Mouse (Mus musculus) stomach, postnatal 0 days (tissue): ENCODE results near the gene Six5. TPM values are rescaled to one million over a fixed set of nuclear protein-coding genes. Genes with fewer than 3 reads are reported as not detected.

Experiments
- ATAC-seq: fragments of 200-750 bp; cut with Nextera tagmentation; 2 replicates; pipeline ENCODE4 v1.8.0; 2017; ENCODE audit not compliant: low FRiP score, low TSS enrichment
- DNase-seq: peaks from one replicate; pipeline ENCODE4 v3.0.0-alpha.2; 2016; ENCODE audit warnings: low spot score
- H3K27ac ChIP-seq: fragments of 300-500 bp; sonication (generic); replicated peaks from 2 replicates; pipeline ENCODE4 v1.5.1; 2014; ENCODE audit warnings: mild to moderate bottlenecking, control low read depth
- H3K27me3 ChIP-seq: fragments of 300-500 bp; sonication (generic); 2 replicates; pipeline ENCODE4 v1.6.1; 2014; ENCODE audit warnings: low read length; ENCODE audit not compliant: control insufficient read depth, insufficient read depth
- H3K36me3 ChIP-seq: fragments of 300-500 bp; sonication (generic); 2 replicates; pipeline ENCODE4 v1.6.1; 2014; ENCODE audit warnings: low read length, mixed read lengths; ENCODE audit not compliant: control insufficient read depth, insufficient read depth
- H3K4me1 ChIP-seq: fragments of 300-500 bp; sonication (generic); replicated peaks from 2 replicates; pipeline ENCODE4 v1.6.1; 2014; ENCODE audit warnings: antibody characterized with exemption; ENCODE audit not compliant: control insufficient read depth, insufficient read depth
- H3K4me2 ChIP-seq: fragments of 300-500 bp; sonication (generic); replicated peaks from 2 replicates; pipeline ENCODE4 v1.6.1; 2014; ENCODE audit warnings: low read depth, mild to moderate bottlenecking, control low read depth, moderate library complexity
- H3K4me3 ChIP-seq: fragments of 300-500 bp; sonication (generic); 2 replicates; pipeline ENCODE4 v1.5.1; 2014; ENCODE audit warnings: low read depth, low read length, control low read depth
- H3K9ac ChIP-seq: fragments of 300-500 bp; sonication (generic); 2 replicates; pipeline ENCODE4 v1.6.1; 2014; ENCODE audit warnings: mild to moderate bottlenecking, low read length, control low read depth, mixed read lengths
- H3K9me3 ChIP-seq: fragments of 300-500 bp; sonication (generic); 2 replicates; pipeline ENCODE4 v1.6.1; 2016; ENCODE audit warnings: low read length; ENCODE audit not compliant: control insufficient read depth
- CTCF ChIP-seq: IDR thresholded peaks from 2 replicates; pipeline ENCODE4 v1.5.1; 2016; ENCODE audit warnings: antibody characterized with exemption, low read depth, mild to moderate bottlenecking, moderate library complexity
- EP300 ChIP-seq: optimal IDR thresholded peaks from 2 replicates; pipeline ENCODE3; 2016; ENCODE audit warnings: antibody characterized with exemption
- WGBS: fragments of 180-500 bp; shearing (Covaris S2); extraction: QIAGEN DNeasy Blood & Tissue Kit; methylation state at CpG from one replicate; pipeline ENCODE4 v1.1.7; 2014; 5-methylcytosine and 5-hydroxymethylcytosine counted together
- microRNA-seq: library from miRNA; unstranded; fragments of <30 nt; microRNA quantifications from one replicate; pipeline ENCODE4, GENCODE M21; 2016
- polyA plus RNA-seq: library from polyadenylated mRNA; unstranded; fragments of >200 nt; fragmentation: Nextera tagmentation; extraction: Ambion mirVana; gene quantifications from 2 replicates; pipeline ENCODE4 v1.2.1, GENCODE M21; 2015

Six5 gene
- polyA plus RNA-seq, 1 experiment from 2014 or later: 6.1 TPM

DNA sequence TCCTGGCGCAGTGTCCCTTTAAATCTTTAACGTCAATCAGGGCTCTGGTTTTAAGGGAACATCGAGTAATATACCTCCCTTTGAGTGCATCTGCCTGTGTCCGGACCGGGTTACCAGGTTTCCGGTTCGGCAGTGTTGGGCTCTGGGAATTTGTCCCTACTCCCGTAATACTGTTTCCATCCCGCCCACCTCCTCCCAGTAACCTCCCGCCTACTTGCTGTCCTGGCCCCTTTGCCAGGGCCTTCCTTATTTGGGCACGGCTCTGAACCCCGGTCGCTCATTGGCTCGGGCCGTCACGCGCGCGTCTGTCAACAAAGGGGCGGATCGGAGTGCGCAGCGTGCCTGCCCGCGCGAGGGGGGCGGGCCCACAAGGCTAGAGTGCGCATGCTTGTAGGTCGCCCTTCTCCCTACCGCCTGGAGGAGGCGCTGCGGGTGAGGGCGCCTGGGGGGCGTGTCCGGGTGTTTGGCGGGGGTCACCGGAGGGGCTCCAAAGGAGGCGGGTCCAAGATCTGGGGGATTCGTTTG, 37.0 kb downstream of the Six5 start:
- TF ChIP-seq CTCF (peak; percentile 91), EP300 (no peak)
- under 1% methylated on average over 36 of the region's 39 CpGs for WGBS
- H3K9ac ChIP-seq: peak overlapping the region; percentile 52

DNA sequence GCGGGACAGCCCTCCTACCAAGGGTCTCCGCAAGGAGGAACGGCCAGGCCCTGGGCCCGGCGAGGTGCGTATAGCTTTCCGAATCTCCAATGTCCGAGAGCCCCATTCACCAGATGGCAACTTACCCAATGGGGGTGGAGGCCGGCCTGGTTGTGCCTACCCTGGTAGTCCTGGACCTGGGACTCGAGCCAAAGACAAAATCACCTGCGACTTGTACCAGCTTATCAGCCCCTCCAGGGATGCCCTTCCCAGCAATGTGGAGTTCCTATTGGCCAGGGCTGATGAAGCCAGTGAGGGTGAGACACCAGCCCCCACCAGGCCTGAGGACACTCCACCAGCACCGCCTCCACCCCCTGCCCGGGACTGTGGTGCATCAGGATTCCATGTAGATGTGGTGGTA, 41.8 kb downstream of the Six5 start:
- ATAC-seq (no peak), DNase-seq (no peak)
- H3K27me3 ChIP-seq: no peaks in the 10 kb centered on the region
- TF ChIP-seq EP300 (no peak), CTCF (no peak)
- 0 out of 2 replicates have a peak, but pooled peaks cover 2% of the 10 kb centered on the region for H3K4me1 ChIP-seq
- no peak overlapping the region for H3K27ac ChIP-seq
- no peaks in the 10 kb centered on the region for H3K9me3 ChIP-seq
- H3K36me3 ChIP-seq: peaks cover 22% of the 10 kb centered on the region
- no peak overlapping the region for H3K9ac ChIP-seq
- no peak overlapping the region for H3K4me2 ChIP-seq
- WGBS: 94% methylated on average over 13 of the region's 13 CpGs
- no peak overlapping the region for H3K4me3 ChIP-seq

More for the DNA sequence above, 37.0 kb downstream of the Six5 start:
- H3K4me3 ChIP-seq: peak overlapping the region; percentile 42
- H3K9me3 ChIP-seq: no peaks in the 10 kb centered on the region
- peaks cover 4% of the 10 kb centered on the region for H3K36me3 ChIP-seq
- H3K27me3 ChIP-seq: no peaks in the 10 kb centered on the region
- peak overlapping the region; percentile 69 for H3K4me2 ChIP-seq
- DNase-seq (peak; percentile 99), ATAC-seq (peak; percentile 99)
- H3K27ac ChIP-seq: peak overlapping the region; percentile 71
- 0 out of 2 replicates have a peak, but pooled peaks cover 2% of the 10 kb centered on the region for H3K4me1 ChIP-seq

DNA sequence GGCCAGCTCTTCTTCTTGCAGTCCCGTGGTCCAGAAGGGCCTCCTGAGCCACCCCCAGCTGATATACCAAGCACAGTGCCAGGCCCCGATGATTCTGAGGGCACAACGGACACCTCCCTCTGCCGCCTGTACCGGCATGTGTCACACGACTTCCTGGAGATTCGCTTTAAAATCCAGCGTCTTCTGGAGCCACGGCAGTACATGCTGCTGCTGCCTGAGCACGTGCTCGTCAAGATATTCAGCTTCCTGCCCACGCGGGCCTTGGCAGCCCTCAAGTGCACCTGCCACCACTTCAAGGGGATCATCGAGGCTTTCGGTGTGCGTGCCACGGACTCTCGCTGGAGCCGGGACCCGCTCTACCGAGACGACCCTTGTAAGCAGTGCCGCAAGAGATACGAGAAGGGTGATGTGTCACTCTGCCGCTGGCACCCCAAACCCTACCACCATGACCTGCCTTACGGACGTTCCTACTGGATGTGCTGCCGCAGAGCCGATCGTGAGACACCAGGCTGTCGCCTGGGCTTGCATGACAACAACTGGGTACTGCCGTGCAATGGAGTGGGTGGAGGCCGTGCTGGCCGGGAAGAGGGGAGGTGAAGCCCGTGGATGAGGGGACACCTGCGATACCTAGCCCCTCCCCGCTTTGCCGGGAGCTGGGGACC, 42.4 kb downstream of the Six5 start:
- TF ChIP-seq CTCF (no peak), EP300 (no peak)
- no peak overlapping the region for H3K9ac ChIP-seq
- H3K27ac ChIP-seq: no peak overlapping the region
- ATAC-seq (no peak), DNase-seq (no peak)
- peaks cover 22% of the 10 kb centered on the region for H3K36me3 ChIP-seq
- H3K4me3 ChIP-seq: no peak overlapping the region
- H3K27me3 ChIP-seq: no peaks in the 10 kb centered on the region
- no peak overlapping the region for H3K4me2 ChIP-seq
- no peaks in the 10 kb centered on the region for H3K9me3 ChIP-seq
- 88% methylated on average over 38 of the region's 38 CpGs for WGBS
- H3K4me1 ChIP-seq: 0 out of 2 replicates have a peak, but pooled peaks cover 2% of the 10 kb centered on the region

DNA sequence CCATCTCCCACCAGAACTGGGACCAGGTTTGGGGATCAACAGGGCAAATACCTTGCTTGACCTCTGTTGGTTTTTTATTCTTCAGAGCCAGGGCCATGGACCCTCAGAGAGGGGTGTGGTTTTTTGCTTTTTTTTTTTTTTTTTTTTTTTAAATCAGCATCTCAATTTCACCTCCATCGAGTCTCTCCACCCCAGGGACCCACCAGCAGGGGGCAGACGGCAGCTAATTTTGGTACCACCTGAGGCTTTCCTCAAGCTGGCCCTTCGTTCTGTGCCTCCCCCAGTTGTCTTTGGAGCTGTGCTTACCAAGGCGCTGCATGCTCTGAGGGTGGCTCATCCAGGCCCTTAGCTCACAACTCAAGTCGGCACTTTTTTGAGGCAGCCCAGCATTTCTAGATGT, 43.0 kb downstream of the Six5 start:
- H3K27me3 ChIP-seq: no peaks in the 10 kb centered on the region
- H3K4me2 ChIP-seq: no peak overlapping the region
- no peak for ATAC-seq
- H3K27ac ChIP-seq: no peak overlapping the region
- WGBS: 33% methylated on average over 5 of the region's 5 CpGs
- no peaks in the 10 kb centered on the region for H3K4me1 ChIP-seq
- H3K4me3 ChIP-seq: no peak overlapping the region
- DNase-seq: peak; percentile 72
- H3K36me3 ChIP-seq: peaks cover 22% of the 10 kb centered on the region
- no peak overlapping the region for H3K9ac ChIP-seq
- TF ChIP-seq CTCF (peak; percentile 69), EP300 (no peak)
- H3K9me3 ChIP-seq: no peaks in the 10 kb centered on the region

DNA sequence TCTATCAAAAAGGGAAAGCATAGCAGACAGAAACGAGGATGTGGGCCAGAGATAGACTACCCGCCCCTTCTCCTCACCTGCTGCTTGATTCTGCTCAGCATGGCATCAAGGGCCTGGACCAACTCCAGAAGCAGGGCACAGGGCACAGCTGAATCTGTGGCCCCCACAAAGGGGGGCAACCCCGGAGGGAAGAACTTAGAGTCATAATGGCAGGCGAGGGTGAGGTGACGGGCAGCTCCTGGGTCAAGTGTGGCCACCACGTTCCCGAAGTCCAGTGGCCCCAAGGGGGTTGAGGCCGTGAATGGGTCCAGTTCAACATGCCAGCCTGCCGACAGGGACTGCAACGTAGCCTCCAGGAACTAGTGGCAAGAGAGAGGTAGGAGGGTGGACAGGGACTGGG, 52.4 kb downstream of the Six5 start:
- Histone ChIP-seq H3K27me3 (no peaks in the 10 kb centered on the region), H3K4me2 (no peak overlapping the region), H3K9ac (no peak overlapping the region), H3K36me3 (no peaks in the 10 kb centered on the region), H3K9me3 (no peaks in the 10 kb centered on the region), H3K4me1 (peaks cover 2% of the 10 kb centered on the region; the same call in 1 of the 2 replicates), H3K27ac (no peak overlapping the region), H3K4me3 (no peak overlapping the region)
- no peak for TF ChIP-seq EP300
- TF ChIP-seq CTCF: no peak
- no peak for ATAC-seq
- WGBS: 93% methylated on average over 10 of the region's 10 CpGs
- no peak for DNase-seq

DNA sequence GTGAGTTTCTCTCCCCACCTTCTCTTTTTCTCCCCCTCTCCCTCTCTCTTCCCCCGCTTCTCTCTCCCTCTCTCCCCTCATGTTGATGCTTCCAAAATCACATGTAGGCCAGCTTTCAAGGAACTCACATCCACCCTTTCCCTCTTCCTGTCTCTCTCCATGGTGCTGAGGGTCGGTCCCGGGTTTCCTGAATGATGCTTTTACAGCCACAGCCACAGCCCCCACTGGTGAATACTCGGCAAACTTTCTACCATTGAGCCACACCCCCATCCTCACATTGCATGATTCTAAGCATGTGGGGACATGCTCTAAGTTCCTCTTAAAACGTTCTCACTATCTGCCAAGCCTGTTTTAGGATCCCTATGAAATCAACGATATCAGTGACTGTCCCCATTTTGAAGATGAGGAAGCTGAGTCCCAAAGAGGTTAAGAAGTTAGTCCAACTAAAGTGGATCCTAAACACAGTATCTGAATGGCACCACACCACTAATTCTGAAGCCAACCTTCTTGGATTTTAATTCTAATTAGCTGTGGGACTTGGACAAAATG, 53.2 kb downstream of the Six5 start:
- DNase-seq: no peak
- Histone ChIP-seq H3K9ac (no peak overlapping the region), H3K4me1 (peaks cover 2% of the 10 kb centered on the region; the same call in 1 of the 2 replicates), H3K4me2 (peak overlapping the region; percentile 79; the same call in 1 of the 2 replicates), H3K27me3 (no peaks in the 10 kb centered on the region), H3K4me3 (no peak overlapping the region), H3K27ac (no peak overlapping the region), H3K36me3 (no peaks in the 10 kb centered on the region), H3K9me3 (no peaks in the 10 kb centered on the region)
- 38% methylated on average over 6 of the region's 6 CpGs for WGBS
- TF ChIP-seq EP300: no peak
- ATAC-seq: no peak

Small RNA genes lying within 50 kb of the gene (microRNA-seq; reads per million reads assigned to microRNA genes)
- gene Mir3100: not detected

Other genes with a start within 250 kb of the Six5 start
- gene Pglyrp1, start 223.3 kb upstream of the Six5 start, polyA plus RNA-seq: 103 and 110 TPM in 2 replicates
- gene Ccdc61, start 184.2 kb upstream of the Six5 start, polyA plus RNA-seq: 15.4 and 19.1 TPM in 2 replicates
- gene Nova2, start 168.7 kb upstream of the Six5 start, polyA plus RNA-seq: 0.18 and 0.22 TPM in 2 replicates
- not detected in 2 replicates for gene Nanos2, start 107.2 kb upstream of the Six5 start, polyA plus RNA-seq
- 1.3 and 1.4 TPM in 2 replicates for gene Mypop, start 103.3 kb upstream of the Six5 start, polyA plus RNA-seq
- gene Irf2bp1, start 90.5 kb upstream of the Six5 start, polyA plus RNA-seq: 9.8 and 12.0 TPM in 2 replicates
- 39.2 and 46.0 TPM in 2 replicates for gene Foxa3, start 71.1 kb upstream of the Six5 start, polyA plus RNA-seq
- 9.1 and 9.6 TPM in 2 replicates for gene Sympk, start 70.2 kb upstream of the Six5 start, polyA plus RNA-seq
- gene Rsph6a, start 39.9 kb upstream of the Six5 start, polyA plus RNA-seq: not detected in 2 replicates
- 4.5 and 7.0 TPM in 2 replicates for gene Dmwd, start 18.4 kb upstream of the Six5 start, polyA plus RNA-seq
- gene Dmpk, start 10.7 kb upstream of the Six5 start, polyA plus RNA-seq: 91.3 and 103 TPM in 2 replicates
- gene Gm4969, start 23.8 kb downstream of the Six5 start, polyA plus RNA-seq: 0.72 and 0.76 TPM in 2 replicates
- gene Fbxo46, start 25.3 kb downstream of the Six5 start, polyA plus RNA-seq: 6.5 and 6.7 TPM in 2 replicates
- gene Qpctl, start 54.7 kb downstream of the Six5 start, polyA plus RNA-seq: 11.3 and 11.8 TPM in 2 replicates
- 96.9 and 103 TPM in 2 replicates for gene Snrpd2, start 55.1 kb downstream of the Six5 start, polyA plus RNA-seq
- gene Gipr, start 71.5 kb downstream of the Six5 start, polyA plus RNA-seq: 0.22 and 0.27 TPM in 2 replicates
- gene Eml2, start 81.8 kb downstream of the Six5 start, polyA plus RNA-seq: 8.4 and 8.8 TPM in 2 replicates
- 0.85 and 1.3 TPM in 2 replicates for gene Gpr4, start 117.9 kb downstream of the Six5 start, polyA plus RNA-seq
- gene Opa3, start 133.7 kb downstream of the Six5 start, polyA plus RNA-seq: 20.3 and 20.7 TPM in 2 replicates
- 108 and 120 TPM in 2 replicates for gene Vasp, start 177.2 kb downstream of the Six5 start, polyA plus RNA-seq
- gene Ppm1n, start 185.5 kb downstream of the Six5 start, polyA plus RNA-seq: 0.17 and 0.21 TPM in 2 replicates
- 10.1 and 12.1 TPM in 2 replicates for gene Rtn2, start 188.0 kb downstream of the Six5 start, polyA plus RNA-seq
- gene Fosb, start 215.5 kb downstream of the Six5 start, polyA plus RNA-seq: 0.21 and 0.38 TPM in 2 replicates